Mouse (Mus musculus): ENCODE measurements around the gene Hsph1. TPM values are rescaled to one million over a fixed set of nuclear protein-coding genes. Genes with fewer than 3 reads are reported as not detected.

The Hsph1 gene
- polyA plus RNA-seq, 1 experiment: 6.6 TPM

DNA sequence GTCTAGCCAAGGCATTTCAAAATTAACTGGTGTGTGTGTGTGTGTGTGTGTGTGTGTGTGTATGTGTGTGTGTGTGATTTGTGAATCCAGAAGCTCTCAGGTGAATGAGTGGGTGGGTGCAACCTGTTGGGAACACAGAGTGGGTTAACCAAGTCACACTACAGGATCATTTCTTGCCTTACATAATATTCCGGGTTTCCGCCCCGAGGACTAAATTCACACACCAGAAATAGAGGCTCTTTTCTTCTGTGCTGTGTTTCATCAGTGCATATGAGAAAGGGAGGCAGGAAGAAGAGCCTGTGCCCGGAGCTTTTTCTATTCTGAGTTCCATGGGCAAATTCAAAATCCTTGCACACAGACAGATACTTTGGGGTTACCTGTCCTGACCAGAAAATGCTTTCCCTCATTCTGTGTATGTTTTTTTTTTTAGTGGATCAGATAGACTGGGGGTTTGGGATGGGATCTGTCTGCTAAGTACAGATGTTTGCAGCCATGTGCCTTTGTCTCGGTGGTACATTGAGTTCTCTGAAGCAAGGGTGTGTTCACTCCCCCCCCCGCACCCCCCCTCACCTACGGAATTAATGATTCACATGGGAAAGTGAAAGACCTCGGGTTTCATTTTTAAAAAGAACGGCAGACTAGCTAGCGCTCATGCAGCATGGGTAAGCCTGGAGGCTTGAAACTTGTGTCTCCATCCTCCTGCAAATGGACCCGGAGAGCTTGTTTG lies 6.8 kb upstream of the Hsph1 start:
- TF ChIP-seq CTCF (IDR thresholded peaks at IDR 0.05; ENCODE audit: extremely low read depth, insufficient read length, insufficient replicate concordance, low read depth, low read length): no peak
- TF ChIP-seq POLR2A (IDR thresholded peaks at IDR 0.05; ENCODE audit: low read depth, low read length): no peak
- 30% methylated on average over 11 of the region's 11 CpGs for WGBS

DNA sequence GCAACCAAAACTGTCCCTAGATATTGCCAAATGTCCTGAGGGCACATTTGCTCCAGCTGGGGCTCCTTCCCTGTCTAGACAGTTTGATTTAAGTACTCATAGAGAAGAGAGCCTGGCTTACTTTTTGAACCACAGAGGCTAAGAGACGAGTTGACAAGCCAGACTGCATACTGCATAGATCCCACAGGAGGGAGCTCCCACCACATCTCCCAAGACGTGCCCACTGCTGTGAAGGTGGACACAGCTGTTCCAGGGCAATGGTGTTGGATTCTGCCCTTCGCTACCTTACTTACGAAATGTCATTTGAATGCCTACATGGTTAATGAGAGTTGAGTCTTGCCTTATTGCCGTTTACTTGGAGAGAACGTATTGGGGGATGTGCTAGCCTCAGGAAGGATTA lies 6.2 kb upstream of the Hsph1 start:
- Histone ChIP-seq H3K27ac (ENCODE audit: insufficient read depth, low read depth, low read length) (peak overlapping the region; percentile 39; the same call in 1 of the 2 replicates), H3K27me3 (ENCODE audit: control insufficient read depth, insufficient read depth, low read length) (no peaks in the 10 kb centered on the region), H3K36me3 (ENCODE audit: control insufficient read depth, insufficient read depth, low read length) (no peaks in the 10 kb centered on the region), H3K4me3 (ENCODE audit: low read depth, low read length) (no peak overlapping the region), H3K4me1 (ENCODE audit: control insufficient read depth, insufficient read depth, insufficient read length, low read length) (no peaks in the 10 kb centered on the region; the same call in 1 of the 2 replicates)
- WGBS: 21% methylated on average over 6 of the region's 6 CpGs
- TF ChIP-seq POLR2A (IDR thresholded peaks at IDR 0.05; ENCODE audit: low read depth, low read length) (no peak), CTCF (IDR thresholded peaks at IDR 0.05; ENCODE audit: extremely low read depth, insufficient read length, insufficient replicate concordance, low read depth, low read length) (peak; percentile 51; the same call in 1 of the 2 replicates)

More for the DNA sequence above, 6.8 kb upstream of the Hsph1 start:
- H3K27me3 ChIP-seq (ENCODE audit: control insufficient read depth, insufficient read depth, low read length): no peaks in the 10 kb centered on the region
- no peaks in the 10 kb centered on the region for H3K36me3 ChIP-seq (ENCODE audit: control insufficient read depth, insufficient read depth, low read length)
- peaks cover 1% of the 10 kb centered on the region; the same call in 1 of the 2 replicates for H3K4me1 ChIP-seq (ENCODE audit: control insufficient read depth, insufficient read depth, insufficient read length, low read length)
- H3K27ac ChIP-seq (ENCODE audit: insufficient read depth, low read depth, low read length): peak overlapping the region; percentile 39; the same call in 1 of the 2 replicates
- peak overlapping the region; percentile 47 for H3K4me3 ChIP-seq (ENCODE audit: low read depth, low read length)

GRCm38 (mm10) chr5:149641277-149641892 lies 5.2 kb upstream of the Hsph1 start:
- H3K4me3 ChIP-seq (ENCODE audit: low read depth, low read length): no peak overlapping the region
- no peak for TF ChIP-seq CTCF (IDR thresholded peaks at IDR 0.05; ENCODE audit: extremely low read depth, insufficient read length, insufficient replicate concordance, low read depth, low read length)
- no peak for TF ChIP-seq POLR2A (IDR thresholded peaks at IDR 0.05; ENCODE audit: low read depth, low read length)
- H3K27ac ChIP-seq (ENCODE audit: insufficient read depth, low read depth, low read length): no peak overlapping the region

GRCm38 (mm10) chr5:149637306-149637705 lies 1.1 kb upstream of the Hsph1 start:
- 55% methylated on average over 8 of the region's 8 CpGs for WGBS
- peaks cover 5% of the 10 kb centered on the region; the same call in 1 of the 2 replicates for H3K4me1 ChIP-seq (ENCODE audit: control insufficient read depth, insufficient read depth, insufficient read length, low read length)
- H3K27ac ChIP-seq (ENCODE audit: insufficient read depth, low read depth, low read length): no peak overlapping the region
- H3K4me3 ChIP-seq (ENCODE audit: low read depth, low read length): no peak overlapping the region
- 0 out of 2 replicates have a peak, but pooled peaks cover 3% of the 10 kb centered on the region for H3K36me3 ChIP-seq (ENCODE audit: control insufficient read depth, insufficient read depth, low read length)
- TF ChIP-seq CTCF (IDR thresholded peaks at IDR 0.05; ENCODE audit: extremely low read depth, insufficient read length, insufficient replicate concordance, low read depth, low read length) (no peak), POLR2A (IDR thresholded peaks at IDR 0.05; ENCODE audit: low read depth, low read length) (no peak)
- no peaks in the 10 kb centered on the region for H3K27me3 ChIP-seq (ENCODE audit: control insufficient read depth, insufficient read depth, low read length)

More at GRCm38 (mm10) chr5:149641277-149641892, 5.2 kb upstream of the Hsph1 start:
- Histone ChIP-seq H3K4me1 (ENCODE audit: control insufficient read depth, insufficient read depth, insufficient read length, low read length) (no peaks in the 10 kb centered on the region; the same call in 1 of the 2 replicates), H3K36me3 (ENCODE audit: control insufficient read depth, insufficient read depth, low read length) (no peaks in the 10 kb centered on the region), H3K27me3 (ENCODE audit: control insufficient read depth, insufficient read depth, low read length) (no peaks in the 10 kb centered on the region)
- WGBS: 85% methylated on average over 8 of the region's 8 CpGs

- peak overlapping the region; percentile 79 for H3K4me3 ChIP-seq (ENCODE audit: low read depth, low read length)
- peaks cover 11% of the 10 kb centered on the region for H3K36me3 ChIP-seq (ENCODE audit: control insufficient read depth, insufficient read depth, low read length)
- H3K4me1 ChIP-seq (ENCODE audit: control insufficient read depth, insufficient read depth, insufficient read length, low read length): peaks cover 5% of the 10 kb centered on the region; the same call in 1 of the 2 replicates
- under 1% methylated on average over 24 of the region's 24 CpGs for WGBS
- TF ChIP-seq POLR2A (IDR thresholded peaks at IDR 0.05; ENCODE audit: low read depth, low read length): no peak
- H3K27ac ChIP-seq (ENCODE audit: insufficient read depth, low read depth, low read length): peak overlapping the region; percentile 63
- H3K27me3 ChIP-seq (ENCODE audit: control insufficient read depth, insufficient read depth, low read length): no peaks in the 10 kb centered on the region
These were observed 620 bp downstream of the Hsph1 start for GRCm38 (mm10) chr5:149635556-149635955.

DNA sequence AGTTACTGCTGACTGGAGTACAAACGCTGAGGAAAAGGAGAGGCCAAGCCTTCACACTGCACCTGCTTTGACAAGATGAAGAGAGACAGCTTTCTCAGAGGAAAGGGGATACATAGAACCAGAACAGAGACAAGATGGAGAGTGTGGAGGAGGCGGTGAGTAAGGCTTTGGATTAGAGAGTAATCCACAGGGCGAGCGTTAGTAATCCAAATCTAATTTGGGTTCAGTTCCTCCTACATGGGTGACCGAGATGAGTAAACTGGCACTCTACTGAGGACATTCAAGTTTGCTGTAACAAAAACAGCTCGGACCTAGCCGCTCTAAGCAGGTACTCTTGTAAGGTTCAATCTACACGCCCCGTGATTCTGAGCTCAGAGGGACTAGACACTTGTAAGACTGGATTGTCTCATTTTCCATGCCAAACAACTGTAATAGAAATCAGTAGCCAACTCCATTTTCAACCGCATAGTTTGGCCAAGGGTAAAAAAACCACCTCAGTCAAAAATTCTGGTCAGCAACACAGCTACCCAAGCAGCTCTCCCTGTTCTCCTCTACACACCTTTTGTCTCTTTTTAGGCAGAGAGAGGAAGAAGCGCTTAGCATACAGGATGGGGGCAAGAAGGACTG lies 1.7 kb downstream of the Hsph1 start:
- peak overlapping the region; percentile 20; the same call in 1 of the 2 replicates for H3K4me3 ChIP-seq (ENCODE audit: low read depth, low read length)
- 32% methylated on average over 11 of the region's 11 CpGs for WGBS
- peaks cover 20% of the 10 kb centered on the region for H3K36me3 ChIP-seq (ENCODE audit: control insufficient read depth, insufficient read depth, low read length)
- H3K27me3 ChIP-seq (ENCODE audit: control insufficient read depth, insufficient read depth, low read length): no peaks in the 10 kb centered on the region
- H3K27ac ChIP-seq (ENCODE audit: insufficient read depth, low read depth, low read length): no peak overlapping the region
- TF ChIP-seq POLR2A (IDR thresholded peaks at IDR 0.05; ENCODE audit: low read depth, low read length) (no peak), CTCF (IDR thresholded peaks at IDR 0.05; ENCODE audit: extremely low read depth, insufficient read length, insufficient replicate concordance, low read depth, low read length) (no peak)
- H3K4me1 ChIP-seq (ENCODE audit: control insufficient read depth, insufficient read depth, insufficient read length, low read length): peaks cover 5% of the 10 kb centered on the region; the same call in 1 of the 2 replicates

DNA sequence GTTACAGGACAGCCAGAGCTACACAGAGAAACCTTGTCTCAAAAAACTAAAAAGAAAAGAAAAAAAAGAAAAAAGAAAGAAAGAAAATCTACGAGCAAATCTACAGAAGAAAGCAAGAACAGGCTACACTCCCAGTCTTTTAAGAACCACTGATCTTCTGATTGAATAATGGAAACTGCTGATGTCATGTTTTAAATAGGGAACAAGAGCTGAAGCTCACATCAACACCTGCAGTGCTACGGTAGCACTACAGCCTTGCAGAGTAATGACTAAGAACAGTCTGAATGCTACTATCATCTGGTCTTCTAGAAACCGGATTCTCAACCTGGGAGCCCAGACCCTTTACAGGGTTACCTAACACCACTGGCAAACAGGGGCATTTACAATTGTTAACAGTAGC lies 10.6 kb downstream of the Hsph1 start:
- H3K27me3 ChIP-seq (ENCODE audit: control insufficient read depth, insufficient read depth, low read length): no peaks in the 10 kb centered on the region
- WGBS: 86% methylated on average over 3 of the region's 3 CpGs
- no peak for TF ChIP-seq POLR2A (IDR thresholded peaks at IDR 0.05; ENCODE audit: low read depth, low read length)
- TF ChIP-seq CTCF (IDR thresholded peaks at IDR 0.05; ENCODE audit: extremely low read depth, insufficient read length, insufficient replicate concordance, low read depth, low read length): no peak
- peaks cover 71% of the 10 kb centered on the region for H3K36me3 ChIP-seq (ENCODE audit: control insufficient read depth, insufficient read depth, low read length)
- no peak overlapping the region for H3K27ac ChIP-seq (ENCODE audit: insufficient read depth, low read depth, low read length)
- no peaks in the 10 kb centered on the region for H3K4me1 ChIP-seq (ENCODE audit: control insufficient read depth, insufficient read depth, insufficient read length, low read length)
- no peak overlapping the region for H3K4me3 ChIP-seq (ENCODE audit: low read depth, low read length)

Measured in small intestine, adult 2 months (tissue).